Mouse (Mus musculus) brain, embryonic 14.5 days (tissue): Measurements from ENCODE around the gene Nuak1.

ENCODE experiments used
- CTCF ChIP-seq: fragments of 200-500 bp; IDR thresholded peaks from 2 replicates; pipeline ENCODE4 v1.5.1; 2012; ENCODE audit warnings: inconsistent platforms, mild to moderate bottlenecking, moderate library complexity, borderline replicate concordance; ENCODE audit not compliant: insufficient read depth, insufficient read length; ENCODE audit errors: extremely low read depth
- POLR2A ChIP-seq: fragments of 200-500 bp; IDR thresholded peaks from 2 replicates; pipeline ENCODE4 v1.6.1; 2012; ENCODE audit warnings: mild to moderate bottlenecking, inconsistent platforms, borderline replicate concordance; ENCODE audit not compliant: poor library complexity, insufficient read depth, insufficient read length, severe bottlenecking; ENCODE audit errors: extremely low read depth

DNA sequence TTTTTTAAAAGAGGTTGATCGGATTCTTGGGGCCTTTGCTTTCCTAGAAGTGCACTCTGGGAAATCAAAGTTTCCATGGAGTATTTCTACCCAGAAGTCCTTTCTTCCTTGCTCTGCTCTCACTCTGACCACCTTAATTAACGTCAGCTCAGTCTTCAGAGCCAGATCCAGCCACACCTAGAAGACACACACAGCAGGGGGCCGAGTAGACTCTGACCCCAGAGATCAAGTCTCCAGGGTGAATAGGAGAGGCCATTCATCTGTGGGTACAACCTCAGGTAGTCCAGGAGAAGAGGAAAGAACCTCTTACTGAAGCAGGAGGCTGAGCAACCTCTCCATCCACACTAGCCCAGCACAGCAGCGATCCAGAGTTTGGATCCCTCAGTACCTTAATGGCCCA is 11.5 kb upstream of the Nuak1 start:
- no peak for TF ChIP-seq POLR2A
- no peak for TF ChIP-seq CTCF
